Mouse (Mus musculus): ENCODE data around the gene Nr5a1. TPM values are rescaled to one million over a fixed set of nuclear protein-coding genes. Genes with fewer than 3 reads are reported as not detected.

The Nr5a1 gene
- total RNA-seq (2014; rRNA removed), result 0.23 and 1.3 TPM in 2 replicates
- polyA plus RNA-seq (2015; fragmentation: Nextera tagmentation; extraction: Ambion mirVana), result 0.45 TPM in 1 of 2 replicates, not detected in the other

- TF ChIP-seq CTCF (IDR thresholded peaks at IDR 0.05; ENCODE audit: low read depth), result no peak
- Histone ChIP-seq H3K27me3 (ENCODE audit: insufficient read depth, low read length) (peaks cover 37% of the 10 kb centered on the region), H3K27ac (ENCODE audit: low read depth, low read length) (no peak within 1 kb of the TSS), H3K4me3 (ENCODE audit: low read depth, low read length) (no peak within 1 kb of the TSS), H3K36me3 (ENCODE audit: insufficient read depth) (no peaks in the 10 kb centered on the region), H3K9ac (no peak within 1 kb of the TSS), H3K9me3 (ENCODE audit: low read length) (no peaks in the 10 kb centered on the region), H3K4me2 (ENCODE audit: low read depth) (no peak within 1 kb of the TSS), H3K4me1 (ENCODE audit: insufficient read depth) (0 out of 2 replicates have a peak, but pooled peaks cover 3% of the 10 kb centered on the region)
- 93% methylated on average over 13 of the region's 13 CpGs for WGBS
- ATAC-seq, result no peak
- no peak for DNase-seq
These were observed at the start of gene Nr5a1 for GRCm38 (mm10) chr2:38714324-38714723. TSS of gene Nr5a1 (minus strand) at chr2:38714542.

- Histone ChIP-seq H3K9me3 (ENCODE audit: low read length) (no peaks in the 10 kb centered on the region), H3K9ac (no peak overlapping the region), H3K4me1 (ENCODE audit: insufficient read depth) (no peaks in the 10 kb centered on the region), H3K27ac (ENCODE audit: low read depth, low read length) (no peak overlapping the region), H3K4me2 (ENCODE audit: low read depth) (no peak overlapping the region), H3K36me3 (ENCODE audit: insufficient read depth) (no peaks in the 10 kb centered on the region), H3K27me3 (ENCODE audit: insufficient read depth, low read length) (no peaks in the 10 kb centered on the region), H3K4me3 (ENCODE audit: low read depth, low read length) (no peak overlapping the region)
- TF ChIP-seq CTCF (IDR thresholded peaks at IDR 0.05; ENCODE audit: low read depth), result no peak
- no peak for DNase-seq
- ATAC-seq, result no peak
- WGBS, result 82% methylated on average over 3 of the region's 3 CpGs
These were observed 25.5 kb upstream of the Nr5a1 start for GRCm38 (mm10) chr2:38739847-38740246.

- H3K4me3 ChIP-seq (ENCODE audit: low read depth, low read length), result no peak overlapping the region
- peak; percentile 92 for TF ChIP-seq CTCF (IDR thresholded peaks at IDR 0.05; ENCODE audit: low read depth)
- DNase-seq (peak; percentile 88), ATAC-seq (peak; percentile 91)
- no peaks in the 10 kb centered on the region for H3K4me1 ChIP-seq (ENCODE audit: insufficient read depth)
- no peak overlapping the region for H3K9ac ChIP-seq
- no peaks in the 10 kb centered on the region for H3K27me3 ChIP-seq (ENCODE audit: insufficient read depth, low read length)
- no peak overlapping the region for H3K27ac ChIP-seq (ENCODE audit: low read depth, low read length)
- H3K36me3 ChIP-seq (ENCODE audit: insufficient read depth), result no peaks in the 10 kb centered on the region
- no peak overlapping the region for H3K4me2 ChIP-seq (ENCODE audit: low read depth)
- WGBS, result 11% methylated on average over 7 of the region's 7 CpGs
- H3K9me3 ChIP-seq (ENCODE audit: low read length), result no peaks in the 10 kb centered on the region
These were observed 25.1 kb upstream of the Nr5a1 start for GRCm38 (mm10) chr2:38739410-38739809.

- DNase-seq (no peak), ATAC-seq (no peak)
- H3K9me3 ChIP-seq (ENCODE audit: low read length), result no peaks in the 10 kb centered on the region
- H3K36me3 ChIP-seq (ENCODE audit: insufficient read depth), result no peaks in the 10 kb centered on the region
- no peaks in the 10 kb centered on the region for H3K27me3 ChIP-seq (ENCODE audit: insufficient read depth, low read length)
- WGBS, result 73% methylated on average over 14 of the region's 14 CpGs
- H3K4me3 ChIP-seq (ENCODE audit: low read depth, low read length), result no peak overlapping the region
- no peak for TF ChIP-seq CTCF (IDR thresholded peaks at IDR 0.05; ENCODE audit: low read depth)
- H3K27ac ChIP-seq (ENCODE audit: low read depth, low read length), result no peak overlapping the region
- no peaks in the 10 kb centered on the region for H3K4me1 ChIP-seq (ENCODE audit: insufficient read depth)
- no peak overlapping the region for H3K9ac ChIP-seq
- H3K4me2 ChIP-seq (ENCODE audit: low read depth), result no peak overlapping the region
These were observed 24.4 kb upstream of the Nr5a1 start for GRCm38 (mm10) chr2:38738601-38739301.

- Histone ChIP-seq H3K9me3 (ENCODE audit: low read length) (no peaks in the 10 kb centered on the region), H3K27ac (ENCODE audit: low read depth, low read length) (no peak overlapping the region), H3K4me3 (ENCODE audit: low read depth, low read length) (no peak overlapping the region), H3K4me2 (ENCODE audit: low read depth) (no peak overlapping the region), H3K36me3 (ENCODE audit: insufficient read depth) (no peaks in the 10 kb centered on the region), H3K27me3 (ENCODE audit: insufficient read depth, low read length) (no peaks in the 10 kb centered on the region), H3K4me1 (ENCODE audit: insufficient read depth) (no peaks in the 10 kb centered on the region), H3K9ac (no peak overlapping the region)
- TF ChIP-seq CTCF (IDR thresholded peaks at IDR 0.05; ENCODE audit: low read depth), result no peak
- no peak for ATAC-seq
- DNase-seq, result no peak
These were observed 21.4 kb upstream of the Nr5a1 start for GRCm38 (mm10) chr2:38735740-38736139.

- Histone ChIP-seq H3K4me3 (ENCODE audit: low read depth, low read length) (no peak overlapping the region), H3K4me1 (ENCODE audit: insufficient read depth) (no peaks in the 10 kb centered on the region), H3K4me2 (ENCODE audit: low read depth) (no peak overlapping the region), H3K27ac (ENCODE audit: low read depth, low read length) (no peak overlapping the region), H3K9me3 (ENCODE audit: low read length) (no peaks in the 10 kb centered on the region), H3K9ac (no peak overlapping the region), H3K27me3 (ENCODE audit: insufficient read depth, low read length) (no peaks in the 10 kb centered on the region), H3K36me3 (ENCODE audit: insufficient read depth) (no peaks in the 10 kb centered on the region)
- no peak for TF ChIP-seq CTCF (IDR thresholded peaks at IDR 0.05; ENCODE audit: low read depth)
- 56% methylated on average over 5 of the region's 5 CpGs for WGBS
- 0 out of 2 replicates have a peak, but pooled peaks have one; percentile 1 for ATAC-seq
- DNase-seq, result no peak
These were observed 20.4 kb upstream of the Nr5a1 start for GRCm38 (mm10) chr2:38734721-38735120.

GRCm38 (mm10) chr2:38730331-38730827, 16.0 kb upstream of the Nr5a1 start:
- Histone ChIP-seq H3K4me3 (ENCODE audit: low read depth, low read length) (no peak overlapping the region), H3K9me3 (ENCODE audit: low read length) (no peaks in the 10 kb centered on the region), H3K4me1 (ENCODE audit: insufficient read depth) (no peaks in the 10 kb centered on the region), H3K27ac (ENCODE audit: low read depth, low read length) (no peak overlapping the region), H3K4me2 (ENCODE audit: low read depth) (no peak overlapping the region), H3K36me3 (ENCODE audit: insufficient read depth) (no peaks in the 10 kb centered on the region), H3K27me3 (ENCODE audit: insufficient read depth, low read length) (no peaks in the 10 kb centered on the region), H3K9ac (no peak overlapping the region)
- ATAC-seq, result no peak
- TF ChIP-seq CTCF (IDR thresholded peaks at IDR 0.05; ENCODE audit: low read depth), result no peak
- WGBS, result 88% methylated on average over 6 of the region's 6 CpGs
- no peak for DNase-seq

All from forebrain, postnatal 0 days (tissue).